Mouse (Mus musculus) myocyte (in vitro differentiated cells): ENCODE results near the gene Robo2. TPM values are rescaled to one million over a fixed set of nuclear protein-coding genes. Genes with fewer than 3 reads are reported as not detected.

Experiments used
- H3K27me3 ChIP-seq: one replicate; pipeline ENCODE4 v1.6.1; 2011; ENCODE audit not compliant: control insufficient read depth, insufficient read depth, insufficient read length
- H3K36me3 ChIP-seq: one replicate; pipeline ENCODE4 v1.6.1; 2011; ENCODE audit not compliant: control insufficient read depth, insufficient read depth
- H3K4me2 ChIP-seq: one replicate; pipeline ENCODE4 v1.6.1; 2011; ENCODE audit warnings: low read depth, control low read depth
- H3K4me3 ChIP-seq: one replicate; pipeline ENCODE4 v1.5.1; 2011; ENCODE audit warnings: mild to moderate bottlenecking, control low read depth, moderate library complexity
- H3K79me2 ChIP-seq: one replicate; pipeline ENCODE4 v1.6.1; 2011; ENCODE audit not compliant: control insufficient read depth, insufficient read depth
- H3ac ChIP-seq: one replicate; pipeline ENCODE4 v1.6.1; 2011; ENCODE audit not compliant: control insufficient read depth, insufficient read length
- CEBPB ChIP-seq: IDR thresholded peaks from 2 replicates; pipeline ENCODE4 v1.6.1; 2011; ENCODE audit warnings: mild to moderate bottlenecking, moderate library complexity; ENCODE audit not compliant: poor library complexity, insufficient read depth, severe bottlenecking
- E2F4 ChIP-seq: IDR thresholded peaks from one replicate; pipeline ENCODE4 v1.6.1; 2011; ENCODE audit warnings: mild to moderate bottlenecking, control low read depth, moderate library complexity; ENCODE audit not compliant: insufficient read depth
- MAX ChIP-seq: IDR thresholded peaks from one replicate; pipeline ENCODE4 v1.6.1; 2011; ENCODE audit warnings: low read depth, mild to moderate bottlenecking, control low read depth
- MYOD1 ChIP-seq, 3 experiments: IDR thresholded peaks; one replicate each; pipeline ENCODE4 v1.6.1; 2011; ENCODE audit warnings: control low read depth in 2 of 3, low read depth in 2 of 3, mild to moderate bottlenecking in 2 of 3, moderate library complexity in 1 of 3; ENCODE audit not compliant: insufficient read length in 2 of 3, control insufficient read depth in 1 of 3
- MYOG ChIP-seq, 3 experiments: IDR thresholded peaks; one replicate each; pipeline ENCODE4 v1.6.1; 2011; ENCODE audit warnings: control low read depth in 2 of 3, low read depth in 2 of 3, mild to moderate bottlenecking in 2 of 3; ENCODE audit not compliant: insufficient read length in 2 of 3, control insufficient read depth in 1 of 3, insufficient read depth in 1 of 3
- POLR2A ChIP-seq: IDR thresholded peaks from one replicate; pipeline ENCODE4 v1.6.1; 2011; ENCODE audit warnings: low read depth, mild to moderate bottlenecking, control low read depth, moderate library complexity; ENCODE audit not compliant: insufficient read length
- POLR2AphosphoS2 ChIP-seq: IDR thresholded peaks from one replicate; pipeline ENCODE4 v1.6.1; 2011; ENCODE audit warnings: low read depth, control low read depth; ENCODE audit not compliant: insufficient read length
- REST ChIP-seq: IDR thresholded peaks from one replicate; pipeline ENCODE4 v1.6.1; 2011; ENCODE audit warnings: mild to moderate bottlenecking, control low read depth, moderate library complexity; ENCODE audit not compliant: insufficient read depth, insufficient read length
- SRF ChIP-seq: IDR thresholded peaks from one replicate; pipeline ENCODE4 v1.6.1; 2011; ENCODE audit warnings: low read depth; ENCODE audit not compliant: control insufficient read depth, insufficient read length
- TCF12 ChIP-seq: IDR thresholded peaks from one replicate; pipeline ENCODE4 v1.6.1; 2011; ENCODE audit warnings: mild to moderate bottlenecking, control low read depth; ENCODE audit not compliant: poor library complexity, insufficient read depth, severe bottlenecking
- TCF3 ChIP-seq: IDR thresholded peaks from one replicate; pipeline ENCODE4 v1.6.1; 2011; ENCODE audit warnings: low read depth, control low read depth; ENCODE audit not compliant: insufficient read length
- USF1 ChIP-seq: IDR thresholded peaks from one replicate; pipeline ENCODE4 v1.6.1; 2011; ENCODE audit warnings: low read depth, mild to moderate bottlenecking, control low read depth, moderate library complexity
- polyA plus RNA-seq: library from polyadenylated mRNA; unstranded; fragments of >200 nt; fragmentation: generic; extraction: Trizol; gene quantifications from one replicate; pipeline ENCODE4 v1.2.1, GENCODE M21; 2012; ENCODE audit warnings: missing spikeins

The Robo2 gene
- polyA plus RNA-seq, 1 experiment = 19.6 TPM

GRCm38 (mm10) chr16:73863748-73864147 lies 547.9 kb downstream of the Robo2 start:
- H3K4me3 ChIP-seq = no peak overlapping the region
- H3K4me2 ChIP-seq = no peak overlapping the region
- no peaks in the 10 kb centered on the region for H3K27me3 ChIP-seq
- TF ChIP-seq MYOG (IDR thresholded peaks at IDR 0.05; ENCODE audit: control insufficient read depth in 1 of 3, insufficient read depth in 1 of 3, insufficient read length in 2 of 3, low read depth in 2 of 3) (no peak), MYOD1 (IDR thresholded peaks at IDR 0.05; ENCODE audit: control insufficient read depth in 1 of 3, insufficient read length in 2 of 3, low read depth in 2 of 3) (no peak), MAX (no peak), TCF3 (no peak), SRF (no peak), E2F4 (no peak), TCF12 (no peak), POLR2AphosphoS2 (no peak), REST (no peak), USF1 (no peak), POLR2A (no peak), CEBPB (no peak)
- no peaks in the 10 kb centered on the region for H3K36me3 ChIP-seq
- H3K79me2 ChIP-seq = no peaks in the 10 kb centered on the region
- no peak overlapping the region for H3ac ChIP-seq

- TF ChIP-seq E2F4 = no peak
- Histone ChIP-seq H3K79me2 (no peaks in the 10 kb centered on the region), H3K4me3 (no peak overlapping the region), H3K36me3 (no peaks in the 10 kb centered on the region), H3K27me3 (no peaks in the 10 kb centered on the region), H3ac (no peak overlapping the region), H3K4me2 (no peak overlapping the region)
These were observed 552.9 kb downstream of the Robo2 start for GRCm38 (mm10) chr16:73858717-73859116.

- no peaks in the 10 kb centered on the region for H3K36me3 ChIP-seq
- H3K4me3 ChIP-seq = no peak overlapping the region
- no peaks in the 10 kb centered on the region for H3K27me3 ChIP-seq
- no peak overlapping the region for H3ac ChIP-seq
- H3K4me2 ChIP-seq = no peak overlapping the region
- TF ChIP-seq POLR2AphosphoS2 (no peak), MYOG (IDR thresholded peaks at IDR 0.05; ENCODE audit: control insufficient read depth in 1 of 3, insufficient read depth in 1 of 3, insufficient read length in 2 of 3, low read depth in 2 of 3) (no peak), USF1 (no peak), CEBPB (no peak), REST (no peak), POLR2A (no peak), TCF12 (no peak), E2F4 (no peak), MAX (no peak), TCF3 (no peak)
- no peaks in the 10 kb centered on the region for H3K79me2 ChIP-seq
These were observed 555.8 kb downstream of the Robo2 start for GRCm38 (mm10) chr16:73855821-73856220.
